Mouse (Mus musculus) layer of hippocampus, adult 8-10 months (tissue): Measurements from ENCODE around the gene Sult2a1. TPM values are rescaled to one million over a fixed set of nuclear protein-coding genes. Genes with fewer than 3 reads are reported as not detected.
"Not testable (repeated sequence)": the region's sequence is repeated elsewhere in the genome, so short reads cannot be mapped to it uniquely, and the experiment has no call there.

Experiments
- DNase-seq, 2 experiments: peaks; one replicate each; pipeline ENCODE4 v3.0.0; 2022; ENCODE audit warnings: low spot score in 2 of 2
- total RNA-seq, 4 experiments: library from RNA; stranded (reverse); gene quantifications; 2 replicates each; pipeline ENCODE4 v1.2.4; 2022

Gene Sult2a1
- not detected for total RNA-seq

DNA sequence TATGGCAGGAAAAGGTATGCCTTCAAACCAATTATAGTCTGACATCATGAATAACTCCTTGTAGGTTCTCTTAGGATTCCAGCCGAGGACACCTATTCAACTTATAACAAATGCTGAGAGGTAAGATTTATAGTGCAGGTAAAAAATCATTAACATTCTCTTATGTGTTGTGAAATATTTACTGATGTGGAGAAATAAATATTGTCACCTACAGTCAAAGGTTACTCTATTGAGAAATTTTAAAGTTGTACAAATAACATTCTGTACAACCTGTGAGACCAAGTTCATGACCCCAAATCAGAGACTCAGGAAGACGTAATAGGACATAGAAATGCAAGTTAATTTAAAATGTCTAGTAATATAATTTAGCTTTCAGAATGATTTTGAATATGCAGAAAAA, at the start of gene Sult2a1:
TSS of gene Sult2a1 (minus strand) at position 101 of the 400 bp plus-strand sequence.
- not testable (repeated sequence) for DNase-seq

DNA sequence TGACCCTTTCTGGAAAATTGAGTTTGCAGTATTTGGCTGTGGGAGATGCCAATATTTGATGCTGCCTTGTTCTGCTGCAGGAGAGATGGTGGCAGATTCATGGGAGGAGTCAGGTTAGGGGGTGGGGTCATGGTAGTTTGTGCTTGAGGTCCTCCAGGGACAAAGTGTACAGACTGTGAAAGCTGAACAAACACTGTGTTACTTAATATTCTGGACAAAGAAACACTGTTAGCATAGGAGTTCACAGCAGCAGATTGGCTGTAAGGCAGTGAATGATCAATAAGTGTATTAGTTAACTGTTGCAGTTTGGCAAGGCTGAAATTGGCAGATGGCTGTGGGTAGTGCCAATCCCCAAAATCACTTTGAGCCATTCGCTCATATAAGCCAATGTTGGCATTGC, 23.3 kb downstream of the Sult2a1 start:
- DNase-seq: no peak

Other genes with a start within 250 kb of the Sult2a1 start
- not detected for gene Sult2a5, start 213.4 kb downstream of the Sult2a1 start, total RNA-seq
- gene Sult2a2, start 103.9 kb downstream of the Sult2a1 start, total RNA-seq: not detected
- gene Sult2a4, start 152.2 kb upstream of the Sult2a1 start, total RNA-seq: not detected